Mouse (Mus musculus) hindbrain, embryonic 12.5 days (tissue): Measurements from ENCODE around the gene Gpc1. TPM values are rescaled to one million over a fixed set of nuclear protein-coding genes. Genes with fewer than 3 reads are reported as not detected.

Experiments used
- ATAC-seq: fragments of 200-750 bp; cut with Nextera tagmentation; 2 replicates; pipeline ENCODE4 v1.8.0; 2017; ENCODE audit warnings: moderate TSS enrichment; ENCODE audit not compliant: low FRiP score
- H3K27ac ChIP-seq: fragments of 300-500 bp; sonication (generic); 2 replicates; pipeline ENCODE4 v1.5.1; 2016; ENCODE audit warnings: mild to moderate bottlenecking
- H3K27me3 ChIP-seq: fragments of 300-500 bp; sonication (generic); 2 replicates; pipeline ENCODE4 v1.6.1; 2016; ENCODE audit warnings: mild to moderate bottlenecking
- H3K36me3 ChIP-seq: fragments of 300-500 bp; sonication (generic); 2 replicates; pipeline ENCODE4 v1.6.1; 2016; ENCODE audit warnings: mild to moderate bottlenecking
- H3K4me1 ChIP-seq: fragments of 300-500 bp; sonication (generic); 2 replicates; pipeline ENCODE4 v1.6.1; 2016
- H3K4me2 ChIP-seq: fragments of 300-500 bp; sonication (generic); replicated peaks from 2 replicates; pipeline ENCODE4 v1.6.1; 2016; ENCODE audit warnings: mild to moderate bottlenecking
- H3K4me3 ChIP-seq: fragments of 300-500 bp; sonication (generic); 2 replicates; pipeline ENCODE4 v1.5.1; 2016; ENCODE audit warnings: mild to moderate bottlenecking
- H3K9ac ChIP-seq: fragments of 300-500 bp; sonication (generic); 2 replicates; pipeline ENCODE4 v1.6.1; 2016; ENCODE audit warnings: mild to moderate bottlenecking, moderate library complexity
- H3K9me3 ChIP-seq: fragments of 300-500 bp; sonication (generic); replicated peaks from 2 replicates; pipeline ENCODE4 v1.6.1; 2016; ENCODE audit warnings: mild to moderate bottlenecking
- WGBS: fragments of 180-500 bp; shearing (Covaris S2); methylation state at CpG from one replicate; pipeline ENCODE4 v1.1.7; 2016; 5-methylcytosine and 5-hydroxymethylcytosine counted together
- polyA plus RNA-seq: library from polyadenylated mRNA; unstranded; fragments of >200 nt; fragmentation: Nextera tagmentation; extraction: Ambion mirVana; gene quantifications from 2 replicates; pipeline ENCODE4 v1.2.1, GENCODE M21; 2016

The Gpc1 gene
- polyA plus RNA-seq, 1 experiment from 2014 or later = 79.8 TPM

GRCm38 (mm10) chr1:92872666-92873065 is 41.2 kb downstream of the Gpc1 start:
- Histone ChIP-seq H3K4me2 (no peak overlapping the region), H3K27me3 (no peaks in the 10 kb centered on the region), H3K4me1 (0 out of 2 replicates have a peak, but pooled peaks cover 2% of the 10 kb centered on the region), H3K27ac (no peak overlapping the region), H3K36me3 (no peaks in the 10 kb centered on the region), H3K4me3 (no peak overlapping the region), H3K9ac (no peak overlapping the region), H3K9me3 (no peaks in the 10 kb centered on the region)
- 89% methylated on average over 7 of the region's 7 CpGs for WGBS
- ATAC-seq = no peak

- 79% methylated on average over 3 of the region's 3 CpGs for WGBS
- H3K9ac ChIP-seq = no peak overlapping the region
- H3K27ac ChIP-seq = no peak overlapping the region
- ATAC-seq = no peak
- H3K9me3 ChIP-seq = no peaks in the 10 kb centered on the region
- H3K36me3 ChIP-seq = no peaks in the 10 kb centered on the region
- no peaks in the 10 kb centered on the region for H3K27me3 ChIP-seq
- H3K4me3 ChIP-seq = no peak overlapping the region
- 0 out of 2 replicates have a peak, but pooled peaks cover 2% of the 10 kb centered on the region for H3K4me1 ChIP-seq
- no peak overlapping the region for H3K4me2 ChIP-seq
Observed at GRCm38 (mm10) chr1:92874011-92874410, 42.6 kb downstream of the Gpc1 start.

GRCm38 (mm10) chr1:92875360-92876111 is 44.1 kb downstream of the Gpc1 start:
- Histone ChIP-seq H3K9ac (no peak overlapping the region), H3K4me3 (no peak overlapping the region), H3K4me2 (no peak overlapping the region), H3K9me3 (no peaks in the 10 kb centered on the region), H3K4me1 (0 out of 2 replicates have a peak, but pooled peaks cover 2% of the 10 kb centered on the region), H3K36me3 (no peaks in the 10 kb centered on the region), H3K27me3 (no peaks in the 10 kb centered on the region), H3K27ac (no peak overlapping the region)
- WGBS = 74% methylated on average over 8 of the region's 8 CpGs
- no peak for ATAC-seq

GRCm38 (mm10) chr1:92877431-92877978 is 46.1 kb downstream of the Gpc1 start:
- no peak for ATAC-seq
- Histone ChIP-seq H3K36me3 (no peaks in the 10 kb centered on the region), H3K9me3 (no peaks in the 10 kb centered on the region), H3K27me3 (no peaks in the 10 kb centered on the region), H3K27ac (no peak overlapping the region), H3K4me2 (no peak overlapping the region), H3K4me1 (0 out of 2 replicates have a peak, but pooled peaks cover 2% of the 10 kb centered on the region), H3K9ac (no peak overlapping the region), H3K4me3 (no peak overlapping the region)
- 67% methylated on average over 12 of the region's 12 CpGs for WGBS

GRCm38 (mm10) chr1:92878066-92878741 is 46.8 kb downstream of the Gpc1 start:
- H3K9ac ChIP-seq = no peak overlapping the region
- ATAC-seq = no peak
- WGBS = 86% methylated on average over 13 of the region's 13 CpGs
- no peaks in the 10 kb centered on the region for H3K36me3 ChIP-seq
- no peak overlapping the region for H3K4me2 ChIP-seq
- no peak overlapping the region for H3K4me3 ChIP-seq
- H3K9me3 ChIP-seq = no peaks in the 10 kb centered on the region
- no peaks in the 10 kb centered on the region for H3K27me3 ChIP-seq
- H3K27ac ChIP-seq = no peak overlapping the region
- H3K4me1 ChIP-seq = 0 out of 2 replicates have a peak, but pooled peaks cover 2% of the 10 kb centered on the region

GRCm38 (mm10) chr1:92879266-92879665 is 47.8 kb downstream of the Gpc1 start:
- Histone ChIP-seq H3K27ac (no peak overlapping the region), H3K36me3 (no peaks in the 10 kb centered on the region), H3K9ac (no peak overlapping the region), H3K27me3 (no peaks in the 10 kb centered on the region), H3K4me3 (no peak overlapping the region), H3K9me3 (no peaks in the 10 kb centered on the region), H3K4me2 (no peak overlapping the region), H3K4me1 (0 out of 2 replicates have a peak, but pooled peaks cover 2% of the 10 kb centered on the region)
- whole genome bisulfite sequencing = 92% methylated on average over 12 of the region's 12 CpGs
- ATAC-seq = no peak

GRCm38 (mm10) chr1:92880101-92880500 is 48.7 kb downstream of the Gpc1 start:
- Histone ChIP-seq H3K9ac (no peak overlapping the region), H3K4me2 (no peak overlapping the region), H3K4me1 (0 out of 2 replicates have a peak, but pooled peaks cover 2% of the 10 kb centered on the region), H3K27me3 (no peaks in the 10 kb centered on the region), H3K36me3 (no peaks in the 10 kb centered on the region), H3K9me3 (no peaks in the 10 kb centered on the region), H3K4me3 (no peak overlapping the region), H3K27ac (no peak overlapping the region)
- WGBS = 82% methylated on average over 5 of the region's 5 CpGs
- ATAC-seq = no peak

GRCm38 (mm10) chr1:92881982-92882381 is 50.5 kb downstream of the Gpc1 start:
- no peak overlapping the region for H3K9ac ChIP-seq
- no peaks in the 10 kb centered on the region for H3K9me3 ChIP-seq
- H3K27ac ChIP-seq = no peak overlapping the region
- no peak for ATAC-seq
- H3K4me1 ChIP-seq = 0 out of 2 replicates have a peak, but pooled peaks cover 2% of the 10 kb centered on the region
- WGBS = 88% methylated on average over 6 of the region's 6 CpGs
- no peaks in the 10 kb centered on the region for H3K36me3 ChIP-seq
- H3K4me3 ChIP-seq = no peak overlapping the region
- H3K4me2 ChIP-seq = no peak overlapping the region
- H3K27me3 ChIP-seq = no peaks in the 10 kb centered on the region

GRCm38 (mm10) chr1:92888901-92889655 is 57.6 kb downstream of the Gpc1 start:
- H3K9ac ChIP-seq = no peak overlapping the region
- H3K27ac ChIP-seq = no peak overlapping the region
- H3K4me1 ChIP-seq = no peaks in the 10 kb centered on the region
- no peaks in the 10 kb centered on the region for H3K36me3 ChIP-seq
- 76% methylated on average over 7 of the region's 7 CpGs for WGBS
- H3K4me2 ChIP-seq = no peak overlapping the region
- ATAC-seq = no peak
- H3K9me3 ChIP-seq = no peaks in the 10 kb centered on the region
- H3K4me3 ChIP-seq = no peak overlapping the region
- no peaks in the 10 kb centered on the region for H3K27me3 ChIP-seq

- WGBS = 68% methylated on average over 3 of the region's 3 CpGs
- ATAC-seq = no peak
Observed at GRCm38 (mm10) chr1:92892791-92893190, 61.3 kb downstream of the Gpc1 start.

GRCm38 (mm10) chr1:92893896-92894295 is 62.5 kb downstream of the Gpc1 start:
- Histone ChIP-seq H3K36me3 (no peaks in the 10 kb centered on the region), H3K4me1 (no peaks in the 10 kb centered on the region), H3K4me2 (no peak overlapping the region), H3K27ac (no peak overlapping the region), H3K4me3 (no peak overlapping the region), H3K27me3 (peaks cover 6% of the 10 kb centered on the region), H3K9ac (no peak overlapping the region), H3K9me3 (no peaks in the 10 kb centered on the region)
- ATAC-seq = no peak
- 66% methylated on average over 3 of the region's 3 CpGs for WGBS

More at GRCm38 (mm10) chr1:92892791-92893190, 61.3 kb downstream of the Gpc1 start:
- Histone ChIP-seq H3K36me3 (no peaks in the 10 kb centered on the region), H3K4me3 (no peak overlapping the region), H3K9ac (no peak overlapping the region), H3K27ac (no peak overlapping the region), H3K4me2 (no peak overlapping the region), H3K9me3 (no peaks in the 10 kb centered on the region), H3K4me1 (no peaks in the 10 kb centered on the region), H3K27me3 (peaks cover 6% of the 10 kb centered on the region)

- H3K9ac ChIP-seq = no peak overlapping the region
- peaks cover 6% of the 10 kb centered on the region for H3K27me3 ChIP-seq
- no peak overlapping the region for H3K4me3 ChIP-seq
- no peaks in the 10 kb centered on the region for H3K4me1 ChIP-seq
- peak; percentile 43; the same call in 1 of the 2 replicates for ATAC-seq
- no peak overlapping the region for H3K27ac ChIP-seq
- H3K9me3 ChIP-seq = no peaks in the 10 kb centered on the region
- no peaks in the 10 kb centered on the region for H3K36me3 ChIP-seq
- no peak overlapping the region for H3K4me2 ChIP-seq
- WGBS = 11% methylated on average over 3 of the region's 3 CpGs
Observed at GRCm38 (mm10) chr1:92895089-92895488, 63.6 kb downstream of the Gpc1 start.
